Mouse (Mus musculus) C2C12 (cell line): ENCODE measurements around the gene Tmem231. TPM values are rescaled to one million over a fixed set of nuclear protein-coding genes. Genes with fewer than 3 reads are reported as not detected.

Experiments used
- H3K27me3 ChIP-seq: one replicate; pipeline ENCODE4 v1.6.1; 2011; ENCODE audit not compliant: control insufficient read depth, insufficient read depth, insufficient read length
- H3K36me3 ChIP-seq: one replicate; pipeline ENCODE4 v1.6.1; 2011; ENCODE audit not compliant: control insufficient read depth, insufficient read depth
- H3K4me3 ChIP-seq: one replicate; pipeline ENCODE4 v1.5.1; 2011; ENCODE audit warnings: mild to moderate bottlenecking, control low read depth; ENCODE audit not compliant: poor library complexity, insufficient read depth, severe bottlenecking
- H3K79me2 ChIP-seq: one replicate; pipeline ENCODE4 v1.6.1; 2011; ENCODE audit not compliant: control insufficient read depth, insufficient read depth
- H3K79me3 ChIP-seq: one replicate; pipeline ENCODE4 v1.6.1; 2011; ENCODE audit warnings: low read depth, control low read depth
- H3ac ChIP-seq: one replicate; pipeline ENCODE3; 2011; ENCODE audit warnings: low read depth; ENCODE audit not compliant: control insufficient read depth, insufficient read length
- CEBPB ChIP-seq: IDR thresholded peaks from one replicate; pipeline ENCODE4 v1.6.1; 2011; ENCODE audit warnings: low read depth, mild to moderate bottlenecking, control low read depth, moderate library complexity
- CTCF ChIP-seq: IDR thresholded peaks from one replicate; pipeline ENCODE4 v1.5.1; 2011; ENCODE audit not compliant: control insufficient read depth, insufficient read depth, insufficient read length
- FOSL1 ChIP-seq: IDR thresholded peaks from one replicate; pipeline ENCODE4 v1.8.0; 2011; ENCODE audit warnings: mild to moderate bottlenecking, low read length; ENCODE audit not compliant: poor library complexity, insufficient read depth, severe bottlenecking
- MAX ChIP-seq: IDR thresholded peaks from one replicate; pipeline ENCODE4 v1.6.1; 2011; ENCODE audit warnings: mild to moderate bottlenecking, control low read depth
- MYOD1 ChIP-seq: IDR thresholded peaks from one replicate; pipeline ENCODE4 v1.6.1; 2011; ENCODE audit warnings: low read depth; ENCODE audit not compliant: control insufficient read depth, insufficient read length
- MYOG ChIP-seq: IDR thresholded peaks from one replicate; pipeline ENCODE4 v1.6.1; 2011; ENCODE audit not compliant: control insufficient read depth, insufficient read length; ENCODE audit errors: extremely low read depth
- USF1 ChIP-seq: IDR thresholded peaks from one replicate; pipeline ENCODE4 v1.6.1; 2011; ENCODE audit warnings: low read depth, mild to moderate bottlenecking, control low read depth, moderate library complexity
- polyA plus RNA-seq: library from polyadenylated mRNA; unstranded; fragments of >200 nt; fragmentation: generic; extraction: Trizol; gene quantifications from one replicate; pipeline ENCODE4 v1.2.1, GENCODE M21; 2012; ENCODE audit warnings: missing spikeins

The Tmem231 gene
- polyA plus RNA-seq, 1 experiment, result 2.2 TPM

GRCm38 (mm10) chr8:111890911-111891303 lies 42.8 kb downstream of the Tmem231 start:
- H3K79me2 ChIP-seq, result no peaks in the 10 kb centered on the region
- peaks cover 16% of the 10 kb centered on the region for H3K27me3 ChIP-seq
- no peak overlapping the region for H3K4me3 ChIP-seq
- H3ac ChIP-seq, result no peak overlapping the region
- H3K36me3 ChIP-seq, result no peaks in the 10 kb centered on the region
- H3K79me3 ChIP-seq, result no peaks in the 10 kb centered on the region
- TF ChIP-seq CEBPB (no peak), USF1 (no peak), CTCF (no peak), FOSL1 (no peak), MYOG (no peak), MAX (no peak), MYOD1 (no peak)

DNA sequence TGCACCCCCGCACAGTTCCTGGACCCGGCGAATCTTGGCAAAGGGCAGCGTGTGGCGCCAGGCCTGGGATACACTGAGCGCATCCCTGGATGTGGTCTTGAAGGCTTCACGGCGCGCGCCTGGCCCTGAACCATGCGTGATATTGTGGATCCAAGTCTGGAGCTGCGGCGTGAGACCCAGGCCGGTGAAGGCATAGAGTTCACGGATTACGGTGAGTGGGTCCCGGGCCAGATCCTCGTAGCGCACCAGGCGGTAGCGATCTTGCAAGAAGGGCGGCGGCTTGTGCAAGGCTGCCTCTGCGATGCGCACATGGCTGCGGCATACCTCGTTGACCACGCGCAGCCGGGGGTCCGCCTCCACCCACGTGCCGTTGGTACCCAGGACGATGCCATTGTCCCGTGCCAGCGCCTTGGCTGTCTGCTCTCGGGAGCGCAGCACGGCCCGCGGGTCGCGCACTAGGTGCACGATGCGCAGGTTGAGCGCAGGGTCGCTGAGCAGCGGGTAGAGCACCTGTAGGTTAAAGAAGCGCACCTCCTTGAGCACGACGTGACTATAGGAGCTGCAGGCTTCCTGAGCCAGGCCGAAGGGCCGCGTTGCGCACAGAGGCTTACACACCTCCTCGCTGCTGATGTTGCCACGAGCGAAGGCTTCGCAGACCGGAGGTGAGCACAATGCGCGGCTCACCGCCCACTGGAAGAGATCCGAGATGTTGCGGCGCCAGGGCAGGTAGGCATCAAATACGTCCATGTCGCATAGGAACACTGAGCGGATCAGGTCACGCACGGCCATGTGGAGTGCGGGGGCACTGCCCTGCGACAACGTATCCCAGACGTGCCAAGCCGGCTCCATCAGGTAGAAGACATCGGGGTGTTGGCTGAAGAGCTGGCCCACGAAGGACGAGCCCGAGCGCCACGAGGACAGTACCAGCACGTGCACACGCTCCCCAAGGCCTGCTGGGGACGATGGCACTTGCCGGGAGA lies 43.5 kb downstream of the Tmem231 start:
- TF ChIP-seq CTCF (no peak), MYOG (no peak), MYOD1 (no peak)

DNA sequence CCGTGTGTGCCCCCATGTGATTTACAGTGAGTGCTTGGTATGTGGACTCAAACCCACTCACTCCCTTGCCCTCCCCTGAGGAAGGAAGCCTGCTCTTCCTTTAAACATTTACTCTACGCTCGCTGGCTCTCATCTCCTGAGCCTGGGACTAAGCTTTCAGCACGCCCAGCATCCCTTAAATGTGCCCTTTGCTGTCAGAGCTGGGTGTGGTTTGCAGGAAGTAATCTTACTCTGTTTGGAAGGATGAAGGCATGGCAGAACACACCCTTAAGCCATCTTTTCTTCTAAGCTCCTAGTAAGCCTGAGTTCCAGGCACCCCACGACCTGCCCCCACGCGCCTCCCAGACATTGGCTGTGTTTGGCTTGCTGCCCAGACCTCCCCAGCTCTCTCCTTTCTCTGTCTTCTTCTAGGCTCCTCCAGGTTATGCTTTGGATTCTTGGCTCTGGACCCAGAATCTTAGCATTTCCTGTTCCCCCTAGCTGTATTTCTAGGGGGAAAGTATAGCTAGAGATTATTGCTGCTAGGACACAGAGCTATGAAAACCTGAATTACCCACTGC lies 45.5 kb downstream of the Tmem231 start:
- Histone ChIP-seq H3K27me3 (peaks cover 16% of the 10 kb centered on the region), H3K36me3 (no peaks in the 10 kb centered on the region), H3ac (no peak overlapping the region), H3K79me2 (no peaks in the 10 kb centered on the region), H3K79me3 (no peaks in the 10 kb centered on the region), H3K4me3 (no peak overlapping the region)
- TF ChIP-seq CTCF (no peak), MYOG (no peak), FOSL1 (no peak), MAX (no peak), USF1 (no peak), MYOD1 (no peak), CEBPB (no peak)

More for the DNA sequence above, 43.5 kb downstream of the Tmem231 start:
- H3K79me3 ChIP-seq, result no peaks in the 10 kb centered on the region
- H3K27me3 ChIP-seq, result peaks cover 16% of the 10 kb centered on the region
- no peaks in the 10 kb centered on the region for H3K79me2 ChIP-seq
- no peaks in the 10 kb centered on the region for H3K36me3 ChIP-seq
- no peak overlapping the region for H3K4me3 ChIP-seq
- H3ac ChIP-seq, result no peak overlapping the region

DNA sequence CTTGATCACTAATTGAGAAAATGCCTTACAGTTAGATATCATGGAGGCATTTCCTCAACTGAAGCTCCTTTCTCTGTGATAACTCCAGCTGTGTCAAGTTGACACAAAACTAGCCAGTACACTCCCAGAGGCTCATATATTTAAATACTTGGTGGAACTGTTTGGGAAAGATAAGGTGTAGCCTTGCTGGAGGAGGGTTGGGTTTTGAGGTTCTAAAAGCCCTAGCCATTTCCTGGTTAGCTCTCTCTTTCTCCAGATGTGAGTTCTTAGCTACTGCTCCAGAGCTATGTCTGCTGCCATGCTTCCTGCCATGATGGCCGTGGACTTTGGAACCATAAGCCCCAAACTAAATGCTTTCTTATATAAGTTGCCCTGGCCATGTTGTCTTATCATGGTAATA lies 46.2 kb downstream of the Tmem231 start:
- H3K36me3 ChIP-seq, result no peaks in the 10 kb centered on the region
- no peaks in the 10 kb centered on the region for H3K79me3 ChIP-seq
- peaks cover 16% of the 10 kb centered on the region for H3K27me3 ChIP-seq
- H3ac ChIP-seq, result no peak overlapping the region
- no peak overlapping the region for H3K4me3 ChIP-seq
- no peaks in the 10 kb centered on the region for H3K79me2 ChIP-seq
- TF ChIP-seq MYOD1 (no peak), CEBPB (no peak), USF1 (no peak), MAX (no peak), CTCF (no peak), MYOG (no peak)

DNA sequence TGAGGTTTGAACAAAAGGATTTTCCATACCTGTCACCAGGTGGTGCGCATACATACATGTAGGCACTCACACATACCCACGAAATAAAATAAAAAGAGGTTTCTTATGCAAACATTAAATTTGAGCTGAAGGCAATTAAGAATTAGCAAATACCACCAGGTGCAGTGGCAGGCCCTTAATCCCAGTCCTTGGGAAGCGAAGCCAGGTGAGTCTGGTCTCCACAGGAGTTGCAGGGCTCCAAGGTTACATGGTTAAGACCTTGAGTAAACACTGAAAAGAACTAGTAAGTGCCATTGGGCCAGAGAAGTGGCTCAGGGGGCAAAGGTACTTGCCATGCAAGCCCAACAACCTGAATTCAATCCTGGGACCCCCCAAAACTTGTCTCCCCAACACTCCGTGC lies 50.1 kb downstream of the Tmem231 start:
- no peaks in the 10 kb centered on the region for H3K36me3 ChIP-seq

More for the DNA sequence above, 50.1 kb downstream of the Tmem231 start:
- H3K79me2 ChIP-seq, result no peaks in the 10 kb centered on the region
- TF ChIP-seq FOSL1 (no peak), MYOG (no peak), CTCF (no peak), USF1 (no peak), MYOD1 (no peak), CEBPB (no peak), MAX (no peak)
- no peak overlapping the region for H3ac ChIP-seq
- no peaks in the 10 kb centered on the region for H3K79me3 ChIP-seq
- H3K4me3 ChIP-seq, result no peak overlapping the region
- H3K27me3 ChIP-seq, result no peaks in the 10 kb centered on the region
